Mouse (Mus musculus): Measurements from ENCODE around the gene Psmc3ip. TPM values are rescaled to one million over a fixed set of nuclear protein-coding genes. Genes with fewer than 3 reads are reported as not detected.
A peak's percentile ranks its signal among the peaks of the same experiment; 100 is the strongest.

Psmc3ip gene
- polyA plus RNA-seq, 1 experiment from 2014 or later: 25.7 TPM

GRCm38 (mm10) chr11:101071810-101072428 is 23.3 kb downstream of the Psmc3ip start:
- H3K27me3 ChIP-seq (ENCODE audit: control insufficient read depth, insufficient read depth, low read length): peaks cover 2% of the 10 kb centered on the region; the same call in 1 of the 2 replicates
- H3K36me3 ChIP-seq (ENCODE audit: control insufficient read depth, insufficient read depth): peaks cover 3% of the 10 kb centered on the region; the same call in 1 of the 2 replicates
- no peaks in the 10 kb centered on the region for H3K9me3 ChIP-seq (replicated peaks; ENCODE audit: control insufficient read depth, low read length)
- no peak overlapping the region for H3K9ac ChIP-seq (ENCODE audit: low read length)
- no peak overlapping the region for H3K4me2 ChIP-seq (ENCODE audit: low read depth, low read length)
- peaks cover 13% of the 10 kb centered on the region for H3K4me1 ChIP-seq (ENCODE audit: control insufficient read depth, insufficient read depth, low read length)
- no peak for ATAC-seq (replicated peaks; ENCODE audit: extremely low read depth, insufficient read depth, low FRiP score)
- H3K27ac ChIP-seq (ENCODE audit: low read length): no peak overlapping the region
- H3K4me3 ChIP-seq (ENCODE audit: low read length): no peak overlapping the region
- 72% methylated on average over 14 of the region's 14 CpGs for WGBS

- Histone ChIP-seq H3K4me1 (ENCODE audit: control insufficient read depth, insufficient read depth, low read length) (peaks cover 21% of the 10 kb centered on the region), H3K4me2 (ENCODE audit: low read depth, low read length) (no peak overlapping the region), H3K27me3 (ENCODE audit: control insufficient read depth, insufficient read depth, low read length) (0 out of 2 replicates have a peak, but pooled peaks cover 2% of the 10 kb centered on the region), H3K36me3 (ENCODE audit: control insufficient read depth, insufficient read depth) (no peaks in the 10 kb centered on the region), H3K9ac (ENCODE audit: low read length) (no peak overlapping the region), H3K27ac (ENCODE audit: low read length) (no peak overlapping the region), H3K4me3 (ENCODE audit: low read length) (no peak overlapping the region), H3K9me3 (replicated peaks; ENCODE audit: control insufficient read depth, low read length) (no peaks in the 10 kb centered on the region)
- WGBS: 75% methylated on average over 6 of the region's 6 CpGs
- ATAC-seq (replicated peaks; ENCODE audit: extremely low read depth, insufficient read depth, low FRiP score): no peak
Measured at GRCm38 (mm10) chr11:101070987-101071386, 24.2 kb downstream of the Psmc3ip start.

- Histone ChIP-seq H3K4me2 (ENCODE audit: low read depth, low read length) (peak overlapping the region; percentile 98), H3K9me3 (replicated peaks; ENCODE audit: control insufficient read depth, low read length) (no peaks in the 10 kb centered on the region), H3K27ac (ENCODE audit: low read length) (peak overlapping the region; percentile 47; the same call in 1 of the 2 replicates), H3K27me3 (ENCODE audit: control insufficient read depth, insufficient read depth, low read length) (0 out of 2 replicates have a peak, but pooled peaks cover 2% of the 10 kb centered on the region), H3K4me3 (ENCODE audit: low read length) (peak overlapping the region; percentile 89), H3K9ac (ENCODE audit: low read length) (peak overlapping the region; percentile 87), H3K4me1 (ENCODE audit: control insufficient read depth, insufficient read depth, low read length) (peaks cover 22% of the 10 kb centered on the region), H3K36me3 (ENCODE audit: control insufficient read depth, insufficient read depth) (no peaks in the 10 kb centered on the region)
- 0% methylated on average over 28 of the region's 36 CpGs for WGBS
- ATAC-seq (replicated peaks; ENCODE audit: extremely low read depth, insufficient read depth, low FRiP score): peak; percentile 49
Measured at GRCm38 (mm10) chr11:101070189-101070527, 25.1 kb downstream of the Psmc3ip start.

- Histone ChIP-seq H3K9me3 (replicated peaks; ENCODE audit: control insufficient read depth, low read length) (no peaks in the 10 kb centered on the region), H3K4me3 (ENCODE audit: low read length) (peak within 1 kb of the TSS; percentile 89), H3K27me3 (ENCODE audit: control insufficient read depth, insufficient read depth, low read length) (0 out of 2 replicates have a peak, but pooled peaks cover 2% of the 10 kb centered on the region), H3K9ac (ENCODE audit: low read length) (peak within 1 kb of the TSS; percentile 87), H3K36me3 (ENCODE audit: control insufficient read depth, insufficient read depth) (no peaks in the 10 kb centered on the region), H3K4me2 (ENCODE audit: low read depth, low read length) (peak within 1 kb of the TSS; percentile 98), H3K4me1 (ENCODE audit: control insufficient read depth, insufficient read depth, low read length) (peaks cover 28% of the 10 kb centered on the region), H3K27ac (ENCODE audit: low read length) (peak within 1 kb of the TSS; percentile 47)
- WGBS: 3% methylated on average over 35 of the region's 35 CpGs
- peak; percentile 87 for ATAC-seq (replicated peaks; ENCODE audit: extremely low read depth, insufficient read depth, low FRiP score)
Measured at GRCm38 (mm10) chr11:101069391-101070188, 25.6 kb downstream of the Psmc3ip start, which contains the start of gene Naglu. Naglu (plus strand) TSS chr11:101070012.

- no peaks in the 10 kb centered on the region for H3K9me3 ChIP-seq (replicated peaks; ENCODE audit: control insufficient read depth, low read length)
- 0 out of 2 replicates have a peak overlapping the region, but pooled peaks have one; percentile 26 for H3K27ac ChIP-seq (ENCODE audit: low read length)
- H3K4me3 ChIP-seq (ENCODE audit: low read length): peak overlapping the region; percentile 39
- peak overlapping the region; percentile 59 for H3K9ac ChIP-seq (ENCODE audit: low read length)
- peak overlapping the region; percentile 69 for H3K4me2 ChIP-seq (ENCODE audit: low read depth, low read length)
- no peaks in the 10 kb centered on the region for H3K36me3 ChIP-seq (ENCODE audit: control insufficient read depth, insufficient read depth)
- WGBS: 17% methylated on average over 18 of the region's 18 CpGs
- H3K27me3 ChIP-seq (ENCODE audit: control insufficient read depth, insufficient read depth, low read length): no peaks in the 10 kb centered on the region
- no peak for ATAC-seq (replicated peaks; ENCODE audit: extremely low read depth, insufficient read depth, low FRiP score)
- peaks cover 56% of the 10 kb centered on the region for H3K4me1 ChIP-seq (ENCODE audit: control insufficient read depth, insufficient read depth, low read length)
Measured at GRCm38 (mm10) chr11:101066549-101067412, 28.5 kb downstream of the Psmc3ip start.

- H3K4me1 ChIP-seq (ENCODE audit: control insufficient read depth, insufficient read depth, low read length): peaks cover 66% of the 10 kb centered on the region
- H3K27ac ChIP-seq (ENCODE audit: low read length): peak overlapping the region; percentile 95
- 80% methylated on average over 9 of the region's 9 CpGs for WGBS
- H3K9me3 ChIP-seq (replicated peaks; ENCODE audit: control insufficient read depth, low read length): no peaks in the 10 kb centered on the region
- no peak for ATAC-seq (replicated peaks; ENCODE audit: extremely low read depth, insufficient read depth, low FRiP score)
- H3K4me3 ChIP-seq (ENCODE audit: low read length): no peak overlapping the region
- no peaks in the 10 kb centered on the region for H3K36me3 ChIP-seq (ENCODE audit: control insufficient read depth, insufficient read depth)
- H3K4me2 ChIP-seq (ENCODE audit: low read depth, low read length): no peak overlapping the region
- no peaks in the 10 kb centered on the region for H3K27me3 ChIP-seq (ENCODE audit: control insufficient read depth, insufficient read depth, low read length)
- H3K9ac ChIP-seq (ENCODE audit: low read length): 0 out of 2 replicates have a peak overlapping the region, but pooled peaks have one; percentile 10
Measured at GRCm38 (mm10) chr11:101065002-101065401, 30.2 kb downstream of the Psmc3ip start.

- H3K27ac ChIP-seq (ENCODE audit: low read length): peak overlapping the region; percentile 95
- no peaks in the 10 kb centered on the region for H3K36me3 ChIP-seq (ENCODE audit: control insufficient read depth, insufficient read depth)
- 55% methylated on average over 4 of the region's 4 CpGs for WGBS
- ATAC-seq (replicated peaks; ENCODE audit: extremely low read depth, insufficient read depth, low FRiP score): no peak
- H3K4me2 ChIP-seq (ENCODE audit: low read depth, low read length): peak overlapping the region; percentile 31; the same call in 1 of the 2 replicates
- H3K9me3 ChIP-seq (replicated peaks; ENCODE audit: control insufficient read depth, low read length): no peaks in the 10 kb centered on the region
- no peak overlapping the region for H3K4me3 ChIP-seq (ENCODE audit: low read length)
- peaks cover 72% of the 10 kb centered on the region for H3K4me1 ChIP-seq (ENCODE audit: control insufficient read depth, insufficient read depth, low read length)
- H3K9ac ChIP-seq (ENCODE audit: low read length): peak overlapping the region; percentile 67
- H3K27me3 ChIP-seq (ENCODE audit: control insufficient read depth, insufficient read depth, low read length): no peaks in the 10 kb centered on the region
Measured at GRCm38 (mm10) chr11:101064462-101064861, 30.8 kb downstream of the Psmc3ip start.

GRCm38 (mm10) chr11:101063676-101064327 is 31.4 kb downstream of the Psmc3ip start:
- Histone ChIP-seq H3K9ac (ENCODE audit: low read length) (peak overlapping the region; percentile 67), H3K9me3 (replicated peaks; ENCODE audit: control insufficient read depth, low read length) (no peaks in the 10 kb centered on the region), H3K27me3 (ENCODE audit: control insufficient read depth, insufficient read depth, low read length) (no peaks in the 10 kb centered on the region), H3K4me3 (ENCODE audit: low read length) (no peak overlapping the region), H3K36me3 (ENCODE audit: control insufficient read depth, insufficient read depth) (no peaks in the 10 kb centered on the region), H3K4me1 (ENCODE audit: control insufficient read depth, insufficient read depth, low read length) (peaks cover 76% of the 10 kb centered on the region), H3K27ac (ENCODE audit: low read length) (peak overlapping the region; percentile 95), H3K4me2 (ENCODE audit: low read depth, low read length) (peak overlapping the region; percentile 31)
- ATAC-seq (replicated peaks; ENCODE audit: extremely low read depth, insufficient read depth, low FRiP score): peak; percentile 80
- WGBS: 2% methylated on average over 12 of the region's 12 CpGs
